Mouse (Mus musculus): ENCODE data around the gene Oaz1.

Oaz1 gene

GRCm38 (mm10) chr10:80836949-80837379, 10.5 kb downstream of the Oaz1 start:
- in situ Hi-C loops (cut with MboI; ENCODE audit: low pct_unique_long_range_greater_than_20kb in 1 of 2, low sequenced_read_pairs in 2 of 2, unreplicated experiment in 1 of 2): no loop called here

- in situ Hi-C loops (cut with MboI; ENCODE audit: low pct_unique_long_range_greater_than_20kb in 1 of 2, low sequenced_read_pairs in 2 of 2, unreplicated experiment in 1 of 2): no loop called here
These were observed 11.4 kb downstream of the Oaz1 start for GRCm38 (mm10) chr10:80837827-80838226.

- in situ Hi-C loops (cut with MboI; ENCODE audit: low pct_unique_long_range_greater_than_20kb in 1 of 2, low sequenced_read_pairs in 2 of 2, unreplicated experiment in 1 of 2): no loop called here
These were observed 12.0 kb downstream of the Oaz1 start for GRCm38 (mm10) chr10:80838346-80838912.

- in situ Hi-C loops (cut with MboI; ENCODE audit: low pct_unique_long_range_greater_than_20kb in 1 of 2, low sequenced_read_pairs in 2 of 2, unreplicated experiment in 1 of 2): no loop called here
These were observed 13.4 kb downstream of the Oaz1 start for GRCm38 (mm10) chr10:80839848-80840247.

GRCm38 (mm10) chr10:80841685-80842084, 15.2 kb downstream of the Oaz1 start:
- in situ Hi-C loops (cut with MboI; ENCODE audit: low pct_unique_long_range_greater_than_20kb in 1 of 2, low sequenced_read_pairs in 2 of 2, unreplicated experiment in 1 of 2): no loop called here

- in situ Hi-C loops (cut with MboI; ENCODE audit: low pct_unique_long_range_greater_than_20kb in 1 of 2, low sequenced_read_pairs in 2 of 2, unreplicated experiment in 1 of 2): no loop called here
These were observed 15.9 kb downstream of the Oaz1 start for GRCm38 (mm10) chr10:80842334-80842733.

- in situ Hi-C loops (cut with MboI; ENCODE audit: low pct_unique_long_range_greater_than_20kb in 1 of 2, low sequenced_read_pairs in 2 of 2, unreplicated experiment in 1 of 2): no loop called here
These were observed 16.9 kb downstream of the Oaz1 start for GRCm38 (mm10) chr10:80843087-80843930.

- in situ Hi-C loops (cut with MboI; ENCODE audit: low pct_unique_long_range_greater_than_20kb in 1 of 2, low sequenced_read_pairs in 2 of 2, unreplicated experiment in 1 of 2): no loop called here
These were observed 17.6 kb downstream of the Oaz1 start, which contains the start of gene Lingo3 for GRCm38 (mm10) chr10:80843931-80844547. Lingo3 (minus strand) TSS chr10:80844039.

- in situ Hi-C loops (cut with MboI; ENCODE audit: low pct_unique_long_range_greater_than_20kb in 1 of 2, low sequenced_read_pairs in 2 of 2, unreplicated experiment in 1 of 2): no loop called here
These were observed 18.7 kb downstream of the Oaz1 start for GRCm38 (mm10) chr10:80845055-80845693.

GRCm38 (mm10) chr10:80845732-80846131, 19.3 kb downstream of the Oaz1 start:
- in situ Hi-C loops (cut with MboI; ENCODE audit: low pct_unique_long_range_greater_than_20kb in 1 of 2, low sequenced_read_pairs in 2 of 2, unreplicated experiment in 1 of 2): no loop called here

GRCm38 (mm10) chr10:80848571-80848970, 22.1 kb downstream of the Oaz1 start:
- in situ Hi-C loops (cut with MboI; ENCODE audit: low pct_unique_long_range_greater_than_20kb in 1 of 2, low sequenced_read_pairs in 2 of 2, unreplicated experiment in 1 of 2): no loop called here

- in situ Hi-C loops (cut with MboI; ENCODE audit: low pct_unique_long_range_greater_than_20kb in 1 of 2, low sequenced_read_pairs in 2 of 2, unreplicated experiment in 1 of 2): no loop called here
These were observed 28.7 kb downstream of the Oaz1 start, which contains the start of the genes Lsm7 and Sppl2b for GRCm38 (mm10) chr10:80854913-80855748. Lsm7 (minus strand) TSS chr10:80855209. Sppl2b (plus strand) TSS chr10:80855275.

- in situ Hi-C loops (cut with MboI; ENCODE audit: low pct_unique_long_range_greater_than_20kb in 1 of 2, low sequenced_read_pairs in 2 of 2, unreplicated experiment in 1 of 2): no loop called here
These were observed 29.3 kb downstream of the Oaz1 start for GRCm38 (mm10) chr10:80855749-80856073.

- in situ Hi-C loops (cut with MboI; ENCODE audit: low pct_unique_long_range_greater_than_20kb in 1 of 2, low sequenced_read_pairs in 2 of 2, unreplicated experiment in 1 of 2): no loop called here
These were observed 29.8 kb downstream of the Oaz1 start for GRCm38 (mm10) chr10:80856267-80856666.

GRCm38 (mm10) chr10:80856908-80857307, 30.5 kb downstream of the Oaz1 start:
- in situ Hi-C loops (cut with MboI; ENCODE audit: low pct_unique_long_range_greater_than_20kb in 1 of 2, low sequenced_read_pairs in 2 of 2, unreplicated experiment in 1 of 2): no loop called here

- in situ Hi-C loops (cut with MboI; ENCODE audit: low pct_unique_long_range_greater_than_20kb in 1 of 2, low sequenced_read_pairs in 2 of 2, unreplicated experiment in 1 of 2): no loop called here
These were observed 30.9 kb downstream of the Oaz1 start for GRCm38 (mm10) chr10:80857386-80857785.

GRCm38 (mm10) chr10:80857848-80858247, 31.4 kb downstream of the Oaz1 start:
- in situ Hi-C loops (cut with MboI; ENCODE audit: low pct_unique_long_range_greater_than_20kb in 1 of 2, low sequenced_read_pairs in 2 of 2, unreplicated experiment in 1 of 2): no loop called here

- in situ Hi-C loops (cut with MboI; ENCODE audit: low pct_unique_long_range_greater_than_20kb in 1 of 2, low sequenced_read_pairs in 2 of 2, unreplicated experiment in 1 of 2): no loop called here
These were observed 32.0 kb downstream of the Oaz1 start for GRCm38 (mm10) chr10:80858350-80858935.
